Mouse (Mus musculus): ENCODE data around the gene C2cd4b. TPM values are rescaled to one million over a fixed set of nuclear protein-coding genes. Genes with fewer than 3 reads are reported as not detected.

C2cd4b gene
- polyA plus RNA-seq, 1 experiment from 2014 or later, result 3.7 TPM

- H3K4me2 ChIP-seq (replicated peaks; ENCODE audit: low read depth), result no peak overlapping the region
- TF ChIP-seq CTCF (IDR thresholded peaks at IDR 0.05; ENCODE audit: low read depth), result no peak
- H3K27ac ChIP-seq (ENCODE audit: low read depth, low read length), result no peak overlapping the region
- no peaks in the 10 kb centered on the region for H3K9me3 ChIP-seq (ENCODE audit: control insufficient read depth)
- no peaks in the 10 kb centered on the region for H3K36me3 ChIP-seq (ENCODE audit: control insufficient read depth, insufficient read depth)
- H3K9ac ChIP-seq (ENCODE audit: low read depth, low read length), result no peak overlapping the region
- WGBS, result 79% methylated on average over 3 of the region's 3 CpGs
- H3K4me1 ChIP-seq (replicated peaks; ENCODE audit: control insufficient read depth, insufficient read depth, low read length), result no peaks in the 10 kb centered on the region
- H3K4me3 ChIP-seq (ENCODE audit: low read depth, low read length), result no peak overlapping the region
- H3K27me3 ChIP-seq (replicated peaks; ENCODE audit: control insufficient read depth, insufficient read depth, low read length), result no peaks in the 10 kb centered on the region
- no peak for ATAC-seq
Observed at GRCm38 (mm10) chr9:67783464-67783863, 24.2 kb downstream of the C2cd4b start.

- Histone ChIP-seq H3K36me3 (ENCODE audit: control insufficient read depth, insufficient read depth) (no peaks in the 10 kb centered on the region), H3K9ac (ENCODE audit: low read depth, low read length) (no peak overlapping the region), H3K9me3 (ENCODE audit: control insufficient read depth) (no peaks in the 10 kb centered on the region), H3K4me3 (ENCODE audit: low read depth, low read length) (no peak overlapping the region), H3K4me2 (replicated peaks; ENCODE audit: low read depth) (no peak overlapping the region), H3K27ac (ENCODE audit: low read depth, low read length) (no peak overlapping the region), H3K27me3 (replicated peaks; ENCODE audit: control insufficient read depth, insufficient read depth, low read length) (no peaks in the 10 kb centered on the region), H3K4me1 (replicated peaks; ENCODE audit: control insufficient read depth, insufficient read depth, low read length) (no peaks in the 10 kb centered on the region)
- no peak for ATAC-seq
- TF ChIP-seq CTCF (IDR thresholded peaks at IDR 0.05; ENCODE audit: low read depth), result peak; percentile 62
Observed at GRCm38 (mm10) chr9:67783925-67784324, 24.7 kb downstream of the C2cd4b start.

- no peaks in the 10 kb centered on the region for H3K27me3 ChIP-seq (replicated peaks; ENCODE audit: control insufficient read depth, insufficient read depth, low read length)
- H3K9ac ChIP-seq (ENCODE audit: low read depth, low read length), result no peak overlapping the region
- 76% methylated on average over 7 of the region's 7 CpGs for WGBS
- no peak for TF ChIP-seq CTCF (IDR thresholded peaks at IDR 0.05; ENCODE audit: low read depth)
- no peaks in the 10 kb centered on the region for H3K4me1 ChIP-seq (replicated peaks; ENCODE audit: control insufficient read depth, insufficient read depth, low read length)
- H3K4me2 ChIP-seq (replicated peaks; ENCODE audit: low read depth), result no peak overlapping the region
- no peak overlapping the region for H3K27ac ChIP-seq (ENCODE audit: low read depth, low read length)
- H3K9me3 ChIP-seq (ENCODE audit: control insufficient read depth), result no peaks in the 10 kb centered on the region
- H3K36me3 ChIP-seq (ENCODE audit: control insufficient read depth, insufficient read depth), result no peaks in the 10 kb centered on the region
- no peak overlapping the region for H3K4me3 ChIP-seq (ENCODE audit: low read depth, low read length)
- no peak for ATAC-seq
Observed at GRCm38 (mm10) chr9:67786311-67786710, 27.1 kb downstream of the C2cd4b start.

GRCm38 (mm10) chr9:67787671-67788070 lies 28.4 kb downstream of the C2cd4b start:
- no peak for TF ChIP-seq CTCF (IDR thresholded peaks at IDR 0.05; ENCODE audit: low read depth)
- 56% methylated on average over 6 of the region's 6 CpGs for WGBS
- Histone ChIP-seq H3K27me3 (replicated peaks; ENCODE audit: control insufficient read depth, insufficient read depth, low read length) (no peaks in the 10 kb centered on the region), H3K4me3 (ENCODE audit: low read depth, low read length) (no peak overlapping the region), H3K4me1 (replicated peaks; ENCODE audit: control insufficient read depth, insufficient read depth, low read length) (no peaks in the 10 kb centered on the region), H3K36me3 (ENCODE audit: control insufficient read depth, insufficient read depth) (no peaks in the 10 kb centered on the region), H3K4me2 (replicated peaks; ENCODE audit: low read depth) (no peak overlapping the region), H3K9me3 (ENCODE audit: control insufficient read depth) (no peaks in the 10 kb centered on the region), H3K27ac (ENCODE audit: low read depth, low read length) (no peak overlapping the region), H3K9ac (ENCODE audit: low read depth, low read length) (no peak overlapping the region)
- no peak for ATAC-seq

GRCm38 (mm10) chr9:67792405-67792804 lies 33.2 kb downstream of the C2cd4b start:
- Histone ChIP-seq H3K4me1 (replicated peaks; ENCODE audit: control insufficient read depth, insufficient read depth, low read length) (no peaks in the 10 kb centered on the region), H3K27me3 (replicated peaks; ENCODE audit: control insufficient read depth, insufficient read depth, low read length) (no peaks in the 10 kb centered on the region), H3K36me3 (ENCODE audit: control insufficient read depth, insufficient read depth) (no peaks in the 10 kb centered on the region), H3K9me3 (ENCODE audit: control insufficient read depth) (no peaks in the 10 kb centered on the region), H3K27ac (ENCODE audit: low read depth, low read length) (no peak overlapping the region), H3K4me3 (ENCODE audit: low read depth, low read length) (no peak overlapping the region), H3K9ac (ENCODE audit: low read depth, low read length) (no peak overlapping the region), H3K4me2 (replicated peaks; ENCODE audit: low read depth) (no peak overlapping the region)
- ATAC-seq, result no peak
- WGBS, result 70% methylated on average over 5 of the region's 5 CpGs
- no peak for TF ChIP-seq CTCF (IDR thresholded peaks at IDR 0.05; ENCODE audit: low read depth)

- WGBS, result 66% methylated on average over 6 of the region's 6 CpGs
- no peak overlapping the region for H3K4me2 ChIP-seq (replicated peaks; ENCODE audit: low read depth)
- no peak overlapping the region for H3K4me3 ChIP-seq (ENCODE audit: low read depth, low read length)
- H3K27ac ChIP-seq (ENCODE audit: low read depth, low read length), result no peak overlapping the region
- no peaks in the 10 kb centered on the region for H3K27me3 ChIP-seq (replicated peaks; ENCODE audit: control insufficient read depth, insufficient read depth, low read length)
- no peak overlapping the region for H3K9ac ChIP-seq (ENCODE audit: low read depth, low read length)
- H3K9me3 ChIP-seq (ENCODE audit: control insufficient read depth), result no peaks in the 10 kb centered on the region
- no peaks in the 10 kb centered on the region for H3K36me3 ChIP-seq (ENCODE audit: control insufficient read depth, insufficient read depth)
- no peak for TF ChIP-seq CTCF (IDR thresholded peaks at IDR 0.05; ENCODE audit: low read depth)
- ATAC-seq, result no peak
- H3K4me1 ChIP-seq (replicated peaks; ENCODE audit: control insufficient read depth, insufficient read depth, low read length), result no peaks in the 10 kb centered on the region
Observed at GRCm38 (mm10) chr9:67793501-67793900, 34.3 kb downstream of the C2cd4b start.

- H3K36me3 ChIP-seq (ENCODE audit: control insufficient read depth, insufficient read depth), result no peaks in the 10 kb centered on the region
- H3K4me1 ChIP-seq (replicated peaks; ENCODE audit: control insufficient read depth, insufficient read depth, low read length), result peaks cover 2% of the 10 kb centered on the region; the same call in 1 of the 2 replicates
- no peak overlapping the region for H3K27ac ChIP-seq (ENCODE audit: low read depth, low read length)
- H3K4me3 ChIP-seq (ENCODE audit: low read depth, low read length), result no peak overlapping the region
- 77% methylated on average over 1 of the region's 1 CpGs for WGBS
- no peak for TF ChIP-seq CTCF (IDR thresholded peaks at IDR 0.05; ENCODE audit: low read depth)
- H3K9ac ChIP-seq (ENCODE audit: low read depth, low read length), result no peak overlapping the region
- H3K27me3 ChIP-seq (replicated peaks; ENCODE audit: control insufficient read depth, insufficient read depth, low read length), result no peaks in the 10 kb centered on the region
- no peaks in the 10 kb centered on the region for H3K9me3 ChIP-seq (ENCODE audit: control insufficient read depth)
- ATAC-seq, result no peak
- H3K4me2 ChIP-seq (replicated peaks; ENCODE audit: low read depth), result no peak overlapping the region
Observed at GRCm38 (mm10) chr9:67794216-67794615, 35.0 kb downstream of the C2cd4b start.
